Mouse (Mus musculus): ENCODE data around the gene Hoxa11. TPM values are rescaled to one million over a fixed set of nuclear protein-coding genes. Genes with fewer than 3 reads are reported as not detected.

Hoxa11 gene
- polyA plus RNA-seq, 1 experiment from 2014 or later, result 66.3 TPM

DNA sequence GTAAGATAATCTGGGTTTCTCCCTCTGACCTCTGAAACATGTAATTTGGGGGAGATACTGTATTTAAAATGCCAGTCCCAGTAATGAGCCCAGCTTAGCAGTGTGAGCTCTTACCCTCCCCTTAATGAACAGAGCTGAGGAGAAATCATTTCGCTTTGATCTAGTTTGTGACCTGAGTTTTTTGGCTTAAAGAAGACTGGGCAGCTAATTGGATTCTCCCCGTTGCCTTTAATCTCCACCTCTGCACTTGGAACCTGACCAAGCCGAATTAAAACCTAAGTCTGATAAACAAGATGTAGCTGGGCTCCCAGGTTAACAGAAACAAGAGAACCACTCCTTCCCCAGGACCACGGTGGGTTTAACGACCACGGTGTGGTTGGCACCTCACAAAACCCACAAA is 30.8 kb upstream of the Hoxa11 start:
- no peak overlapping the region for H3K4me3 ChIP-seq (ENCODE audit: low read depth, low read length)
- 0 out of 2 replicates have a peak overlapping the region, but pooled peaks have one; percentile 10 for H3K27ac ChIP-seq (replicated peaks; ENCODE audit: low read depth, low read length)
- 1% methylated on average over 6 of the region's 6 CpGs for WGBS
- no peaks in the 10 kb centered on the region for H3K9me3 ChIP-seq (ENCODE audit: control insufficient read depth, low read length)
- DNase-seq (ENCODE audit: low spot score) (peak; percentile 48), ATAC-seq (ENCODE audit: insufficient number of reproducible peaks, low FRiP score, low TSS enrichment, low read depth) (no peak)
- no peaks in the 10 kb centered on the region for H3K36me3 ChIP-seq (ENCODE audit: control insufficient read depth, insufficient read depth, low read length)
- no peak overlapping the region for H3K9ac ChIP-seq (ENCODE audit: low read length)
- H3K4me2 ChIP-seq (ENCODE audit: low read depth, severe bottlenecking), result no peak overlapping the region
- H3K4me1 ChIP-seq (ENCODE audit: control insufficient read depth, insufficient read depth, low read length), result peaks cover 19% of the 10 kb centered on the region
- H3K27me3 ChIP-seq (ENCODE audit: control insufficient read depth, insufficient read depth, low read length), result peaks cover 40% of the 10 kb centered on the region

DNA sequence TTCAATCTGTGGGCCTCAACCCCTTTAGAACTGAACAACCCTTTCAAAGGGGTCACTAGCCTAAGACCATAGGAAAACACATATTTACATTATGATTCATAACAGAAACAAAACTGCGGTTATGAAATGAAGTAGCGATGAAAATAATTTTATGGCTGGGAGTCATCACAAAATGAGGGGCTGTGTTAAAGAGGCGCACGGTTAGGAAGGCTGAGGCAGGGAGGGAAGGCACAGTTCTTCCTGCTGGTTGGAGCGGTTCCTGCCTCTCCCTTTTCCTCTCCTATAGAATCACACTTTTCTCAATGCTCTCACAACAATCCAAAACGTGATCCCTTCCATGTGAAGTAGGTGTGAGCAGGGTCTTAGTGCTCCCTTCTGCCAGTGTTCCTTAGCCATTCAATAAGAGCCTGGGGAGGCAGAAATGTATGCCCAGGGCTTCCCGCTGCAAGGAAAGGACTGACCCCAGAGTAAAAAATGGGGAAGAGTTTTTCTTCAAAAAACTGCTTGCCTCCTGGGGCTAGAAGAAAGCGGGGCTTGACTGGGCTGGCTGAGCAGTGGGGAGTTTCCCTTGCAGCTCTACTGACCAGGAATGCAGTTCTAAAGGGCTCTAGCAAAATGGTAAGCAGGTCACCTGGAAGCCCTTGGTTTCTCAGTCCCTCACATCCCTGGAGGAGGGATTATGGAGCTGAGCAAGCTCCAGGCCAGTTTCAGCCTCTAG is 30.1 kb upstream of the Hoxa11 start:
- 0 out of 2 replicates have a peak overlapping the region, but pooled peaks have one; percentile 10 for H3K27ac ChIP-seq (replicated peaks; ENCODE audit: low read depth, low read length)
- peaks cover 14% of the 10 kb centered on the region for H3K4me1 ChIP-seq (ENCODE audit: control insufficient read depth, insufficient read depth, low read length)
- no peak overlapping the region for H3K4me3 ChIP-seq (ENCODE audit: low read depth, low read length)
- H3K9me3 ChIP-seq (ENCODE audit: control insufficient read depth, low read length), result no peaks in the 10 kb centered on the region
- no peak overlapping the region for H3K9ac ChIP-seq (ENCODE audit: low read length)
- no peaks in the 10 kb centered on the region for H3K36me3 ChIP-seq (ENCODE audit: control insufficient read depth, insufficient read depth, low read length)
- ATAC-seq (ENCODE audit: insufficient number of reproducible peaks, low FRiP score, low TSS enrichment, low read depth) (no peak), DNase-seq (ENCODE audit: low spot score) (peak; percentile 40)
- H3K4me2 ChIP-seq (ENCODE audit: low read depth, severe bottlenecking), result no peak overlapping the region
- peaks cover 42% of the 10 kb centered on the region for H3K27me3 ChIP-seq (ENCODE audit: control insufficient read depth, insufficient read depth, low read length)
- 12% methylated on average over 8 of the region's 8 CpGs for WGBS

DNA sequence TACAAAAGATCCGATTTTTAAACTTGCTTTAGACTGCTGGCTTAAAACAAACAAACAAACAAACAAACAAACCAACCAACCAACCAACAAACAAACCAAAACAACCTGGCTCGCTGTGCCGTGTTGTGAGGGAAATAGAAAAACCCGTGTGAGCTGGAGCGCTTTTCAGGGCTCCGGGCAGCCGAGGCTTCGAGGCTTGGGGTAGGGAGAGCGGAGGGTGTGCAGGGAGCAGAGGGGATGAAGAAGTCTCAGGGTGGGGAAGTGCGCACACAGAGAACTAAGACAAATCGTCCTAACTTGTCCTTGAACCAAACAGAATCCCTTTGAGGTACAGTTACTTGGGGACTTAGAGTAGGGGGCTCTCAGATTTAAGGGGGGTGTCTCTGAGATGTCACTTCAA is 29.0 kb upstream of the Hoxa11 start:
- Histone ChIP-seq H3K4me2 (ENCODE audit: low read depth, severe bottlenecking) (peak overlapping the region; percentile 29), H3K9me3 (ENCODE audit: control insufficient read depth, low read length) (no peaks in the 10 kb centered on the region), H3K27me3 (ENCODE audit: control insufficient read depth, insufficient read depth, low read length) (peaks cover 52% of the 10 kb centered on the region), H3K27ac (replicated peaks; ENCODE audit: low read depth, low read length) (no peak overlapping the region), H3K4me1 (ENCODE audit: control insufficient read depth, insufficient read depth, low read length) (peaks cover 22% of the 10 kb centered on the region), H3K36me3 (ENCODE audit: control insufficient read depth, insufficient read depth, low read length) (no peaks in the 10 kb centered on the region), H3K9ac (ENCODE audit: low read length) (no peak overlapping the region; the same call in 1 of the 2 replicates), H3K4me3 (ENCODE audit: low read depth, low read length) (no peak overlapping the region)
- 6% methylated on average over 11 of the region's 11 CpGs for WGBS
- peak; percentile 50 for DNase-seq (ENCODE audit: low spot score)
- no peak for ATAC-seq (ENCODE audit: insufficient number of reproducible peaks, low FRiP score, low TSS enrichment, low read depth)

DNA sequence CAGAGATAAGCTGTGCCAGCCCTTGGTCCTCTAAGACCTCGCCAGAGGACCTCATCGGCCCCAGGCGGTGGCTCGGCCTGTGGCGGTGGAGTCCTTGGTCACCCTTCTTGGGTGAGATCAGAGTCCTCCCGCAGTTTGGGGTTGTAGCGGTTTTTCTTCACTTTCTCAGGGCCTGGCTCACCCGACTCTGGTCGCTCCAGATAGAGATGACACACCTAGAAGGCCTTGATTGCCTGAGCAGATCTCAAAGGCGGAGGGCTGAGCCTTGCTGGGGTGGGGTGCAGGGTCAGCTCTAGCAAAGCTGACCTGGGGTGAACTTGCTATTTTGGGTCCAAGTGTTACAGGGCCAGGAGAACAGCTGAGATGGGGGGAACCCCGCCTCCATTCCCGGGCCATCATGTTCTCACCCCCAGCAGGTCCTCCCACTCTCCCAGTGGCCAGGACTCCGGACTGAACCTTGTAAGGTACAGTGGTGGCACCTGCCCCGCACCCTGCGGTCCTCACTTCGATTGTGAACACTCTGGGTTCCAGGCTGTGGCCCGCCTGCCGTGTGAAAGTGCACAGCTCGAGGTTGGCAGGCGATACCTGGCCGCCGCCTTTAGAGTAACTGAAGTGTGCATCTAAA is 28.2 kb upstream of the Hoxa11 start:
- Histone ChIP-seq H3K9ac (ENCODE audit: low read length) (peak overlapping the region; percentile 45), H3K36me3 (ENCODE audit: control insufficient read depth, insufficient read depth, low read length) (no peaks in the 10 kb centered on the region), H3K27ac (replicated peaks; ENCODE audit: low read depth, low read length) (0 out of 2 replicates have a peak overlapping the region, but pooled peaks have one; percentile 21), H3K27me3 (ENCODE audit: control insufficient read depth, insufficient read depth, low read length) (peaks cover 58% of the 10 kb centered on the region), H3K4me2 (ENCODE audit: low read depth, severe bottlenecking) (peak overlapping the region; percentile 29), H3K4me3 (ENCODE audit: low read depth, low read length) (peak overlapping the region; percentile 8; the same call in 1 of the 2 replicates), H3K9me3 (ENCODE audit: control insufficient read depth, low read length) (no peaks in the 10 kb centered on the region), H3K4me1 (ENCODE audit: control insufficient read depth, insufficient read depth, low read length) (peaks cover 22% of the 10 kb centered on the region)
- WGBS, result 5% methylated on average over 22 of the region's 22 CpGs
- DNase-seq (ENCODE audit: low spot score) (peak; percentile 59), ATAC-seq (ENCODE audit: insufficient number of reproducible peaks, low FRiP score, low TSS enrichment, low read depth) (no peak)

DNA sequence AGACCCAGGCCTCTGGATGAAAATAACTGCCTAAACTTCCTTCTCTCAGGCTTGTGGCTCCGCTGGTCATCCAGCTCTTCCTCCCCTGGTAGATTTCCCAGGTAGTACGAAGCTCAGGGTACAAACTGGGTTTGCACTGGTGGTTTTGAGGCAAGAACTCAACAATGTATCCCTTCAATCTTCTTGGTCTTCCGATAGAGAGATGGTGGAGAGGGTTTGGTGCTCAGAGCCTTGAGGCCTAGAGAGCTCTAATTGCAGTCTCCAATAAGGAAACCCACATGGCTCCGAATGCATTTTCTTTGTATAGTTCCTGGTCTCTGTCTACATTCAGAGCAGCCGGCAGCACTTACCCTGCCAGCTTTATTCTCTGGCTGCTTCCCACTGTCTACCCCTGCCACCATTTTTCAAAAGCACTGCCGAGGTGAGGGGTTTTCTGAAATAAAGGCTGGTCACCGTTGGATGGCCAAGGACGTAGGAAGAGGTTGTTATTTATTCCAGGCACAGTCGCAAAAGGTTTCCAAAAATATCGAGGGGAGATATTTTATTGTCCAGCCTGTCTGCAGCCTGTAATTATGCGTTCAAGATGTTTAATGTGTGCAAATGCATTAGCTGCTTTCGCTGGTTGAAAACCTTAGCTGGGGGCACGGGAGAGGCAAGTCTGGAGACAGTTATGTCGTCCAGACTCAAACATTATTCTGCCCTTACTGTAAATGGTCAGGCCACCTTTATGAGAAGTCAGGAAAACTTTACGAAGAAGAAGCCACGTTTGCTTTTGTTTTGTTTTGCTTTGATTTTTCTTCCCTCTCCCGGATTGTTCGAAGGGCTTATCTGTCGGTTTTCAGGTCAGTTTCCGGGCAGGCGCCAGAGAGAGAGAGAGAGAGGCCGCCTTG is 27.4 kb upstream of the Hoxa11 start:
- peak; percentile 45 for DNase-seq (ENCODE audit: low spot score)
- H3K4me3 ChIP-seq (ENCODE audit: low read depth, low read length), result no peak overlapping the region
- no peaks in the 10 kb centered on the region for H3K36me3 ChIP-seq (ENCODE audit: control insufficient read depth, insufficient read depth, low read length)
- no peak overlapping the region for H3K27ac ChIP-seq (replicated peaks; ENCODE audit: low read depth, low read length)
- no peak for ATAC-seq (ENCODE audit: insufficient number of reproducible peaks, low FRiP score, low TSS enrichment, low read depth)
- WGBS, result 6% methylated on average over 22 of the region's 22 CpGs
- H3K4me1 ChIP-seq (ENCODE audit: control insufficient read depth, insufficient read depth, low read length), result peaks cover 22% of the 10 kb centered on the region
- H3K9me3 ChIP-seq (ENCODE audit: control insufficient read depth, low read length), result no peaks in the 10 kb centered on the region
- H3K27me3 ChIP-seq (ENCODE audit: control insufficient read depth, insufficient read depth, low read length), result peaks cover 63% of the 10 kb centered on the region
- 0 out of 2 replicates have a peak overlapping the region, but pooled peaks have one; percentile 45 for H3K9ac ChIP-seq (ENCODE audit: low read length)
- H3K4me2 ChIP-seq (ENCODE audit: low read depth, severe bottlenecking), result peak overlapping the region; percentile 29; the same call in 1 of the 2 replicates

DNA sequence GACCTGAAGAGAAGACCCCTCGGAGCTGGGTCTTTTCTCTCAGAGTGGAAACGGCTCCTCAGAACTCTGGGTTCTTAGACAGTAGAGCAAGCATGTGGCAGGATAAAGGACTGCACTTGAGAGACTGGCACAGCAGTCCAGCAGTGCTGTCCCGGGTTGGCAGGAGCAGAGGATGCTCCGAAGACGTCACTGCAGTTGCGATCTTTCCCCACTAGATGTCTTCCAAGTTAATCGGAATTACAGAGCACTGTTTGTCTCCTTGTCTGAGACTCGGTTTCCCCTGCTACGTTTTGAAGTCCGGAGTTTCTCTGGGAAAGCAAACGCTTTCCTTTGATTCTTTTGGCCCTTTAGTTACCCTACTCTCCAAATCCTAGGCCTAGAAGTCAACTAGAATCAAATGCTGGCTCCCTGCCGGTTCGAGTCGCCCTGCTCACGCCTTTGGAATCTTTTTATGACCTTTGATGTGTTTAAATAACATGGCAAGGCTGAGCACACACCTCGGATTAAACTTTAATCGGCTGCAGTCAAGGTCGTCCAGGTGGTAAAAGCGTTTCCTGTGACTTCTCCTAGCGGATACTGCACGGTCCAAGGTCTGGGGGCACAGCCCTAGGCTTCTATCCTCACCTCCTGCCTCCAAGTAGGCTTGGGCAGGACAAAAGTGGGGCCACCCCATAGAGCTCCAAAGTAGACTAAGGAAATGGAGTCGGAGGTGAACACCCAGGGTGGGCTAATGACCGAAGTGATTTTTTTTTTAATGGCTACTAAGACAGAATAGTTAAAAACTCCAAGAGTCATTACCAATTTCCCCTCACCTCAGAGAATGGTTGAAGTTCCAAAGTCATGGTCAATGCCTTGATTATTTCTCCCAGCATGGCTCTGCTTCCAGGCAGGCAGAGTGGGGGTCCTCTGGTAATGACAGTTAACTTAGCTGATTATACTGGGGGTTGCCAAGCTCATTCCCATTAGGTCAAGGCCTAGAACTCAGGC is 25.2 kb upstream of the Hoxa11 start:
- DNase-seq (ENCODE audit: low spot score) (peak; percentile 77), ATAC-seq (ENCODE audit: insufficient number of reproducible peaks, low FRiP score, low TSS enrichment, low read depth) (peak; percentile 33; the same call in 1 of the 2 replicates)
- Histone ChIP-seq H3K27ac (replicated peaks; ENCODE audit: low read depth, low read length) (0 out of 2 replicates have a peak overlapping the region, but pooled peaks have one; percentile 21), H3K9ac (ENCODE audit: low read length) (no peak overlapping the region), H3K9me3 (ENCODE audit: control insufficient read depth, low read length) (no peaks in the 10 kb centered on the region), H3K36me3 (ENCODE audit: control insufficient read depth, insufficient read depth, low read length) (no peaks in the 10 kb centered on the region), H3K27me3 (ENCODE audit: control insufficient read depth, insufficient read depth, low read length) (peaks cover 63% of the 10 kb centered on the region), H3K4me3 (ENCODE audit: low read depth, low read length) (no peak overlapping the region), H3K4me1 (ENCODE audit: control insufficient read depth, insufficient read depth, low read length) (peaks cover 20% of the 10 kb centered on the region), H3K4me2 (ENCODE audit: low read depth, severe bottlenecking) (peak overlapping the region; percentile 12; the same call in 1 of the 2 replicates)
- 3% methylated on average over 23 of the region's 23 CpGs for WGBS

DNA sequence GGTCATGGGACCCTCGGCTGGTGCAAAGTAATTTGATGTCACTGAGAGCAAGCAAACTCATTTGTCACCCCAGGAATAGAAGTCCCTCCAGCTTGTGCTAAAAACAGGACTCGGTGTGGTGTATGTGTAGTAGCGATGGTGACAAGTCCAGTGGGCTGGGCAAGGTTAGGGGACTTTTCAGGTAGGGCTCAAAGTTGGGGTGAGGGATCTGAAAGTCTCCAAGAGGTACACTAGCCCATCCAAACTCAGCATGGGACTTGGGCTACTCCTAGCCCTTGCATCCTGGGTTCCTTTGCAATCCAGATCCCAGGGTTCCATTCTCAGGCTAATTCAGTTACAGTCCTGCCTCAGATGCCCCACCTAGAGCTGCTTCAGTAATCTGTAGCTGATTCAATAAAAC is 23.1 kb upstream of the Hoxa11 start:
- Histone ChIP-seq H3K36me3 (ENCODE audit: control insufficient read depth, insufficient read depth, low read length) (no peaks in the 10 kb centered on the region), H3K27ac (replicated peaks; ENCODE audit: low read depth, low read length) (no peak overlapping the region), H3K9me3 (ENCODE audit: control insufficient read depth, low read length) (no peaks in the 10 kb centered on the region), H3K4me3 (ENCODE audit: low read depth, low read length) (no peak overlapping the region), H3K9ac (ENCODE audit: low read length) (no peak overlapping the region; the same call in 1 of the 2 replicates), H3K27me3 (ENCODE audit: control insufficient read depth, insufficient read depth, low read length) (peaks cover 67% of the 10 kb centered on the region), H3K4me1 (ENCODE audit: control insufficient read depth, insufficient read depth, low read length) (peaks cover 14% of the 10 kb centered on the region), H3K4me2 (ENCODE audit: low read depth, severe bottlenecking) (no peak overlapping the region)
- DNase-seq (ENCODE audit: low spot score) (no peak), ATAC-seq (ENCODE audit: insufficient number of reproducible peaks, low FRiP score, low TSS enrichment, low read depth) (no peak)
- 0% methylated on average over 3 of the region's 3 CpGs for WGBS

All from limb, embryonic 11.5 days (tissue).